Mouse (Mus musculus) heart, postnatal 0 days (tissue): Measurements from ENCODE around the gene Ccdc122. TPM values are rescaled to one million over a fixed set of nuclear protein-coding genes. Genes with fewer than 3 reads are reported as not detected.
A peak's percentile ranks its signal among the peaks of the same experiment; 100 is the strongest.

ENCODE experiments used
- ATAC-seq: fragments of 200-750 bp; cut with Nextera tagmentation; 2 replicates; pipeline ENCODE4 v1.8.0; 2017; ENCODE audit warnings: low read depth, moderate number of reproducible peaks, moderate library complexity; ENCODE audit not compliant: insufficient read depth
- DNase-seq: peaks from one replicate; pipeline ENCODE4 v3.0.0-alpha.2; 2016; ENCODE audit warnings: low spot score
- H3K27ac ChIP-seq: fragments of 300-500 bp; sonication (generic); 2 replicates; pipeline ENCODE4 v1.5.1; 2014; ENCODE audit warnings: low read depth, mild to moderate bottlenecking
- H3K27me3 ChIP-seq: fragments of 300-500 bp; sonication (generic); 2 replicates; pipeline ENCODE4 v1.6.1; 2014; ENCODE audit warnings: low read length, mixed read lengths; ENCODE audit not compliant: control insufficient read depth, insufficient read depth
- H3K36me3 ChIP-seq: fragments of 300-500 bp; sonication (generic); replicated peaks from 2 replicates; pipeline ENCODE4 v1.6.1; 2014; ENCODE audit warnings: low read length, mixed read lengths; ENCODE audit not compliant: control insufficient read depth, insufficient read depth
- H3K4me1 ChIP-seq: fragments of 300-500 bp; sonication (generic); 2 replicates; pipeline ENCODE4 v1.6.1; 2014; ENCODE audit warnings: antibody characterized with exemption; ENCODE audit not compliant: control insufficient read depth, insufficient read depth
- H3K4me2 ChIP-seq: fragments of 300-500 bp; sonication (generic); 2 replicates; pipeline ENCODE4 v1.6.1; 2014; ENCODE audit warnings: low read depth, mild to moderate bottlenecking, low read length, moderate library complexity
- H3K4me3 ChIP-seq: fragments of 300-500 bp; sonication (generic); 2 replicates; pipeline ENCODE4 v1.5.1; 2014; ENCODE audit warnings: low read depth, low read length
- H3K9ac ChIP-seq: fragments of 300-500 bp; sonication (generic); replicated peaks from 2 replicates; pipeline ENCODE4 v1.6.1; 2014; ENCODE audit warnings: low read depth, low read length, mixed read lengths
- H3K9me3 ChIP-seq: fragments of 300-500 bp; sonication (generic); replicated peaks from 2 replicates; pipeline ENCODE4 v1.6.1; 2016; ENCODE audit warnings: low read length; ENCODE audit not compliant: control insufficient read depth
- CTCF ChIP-seq: IDR thresholded peaks from 2 replicates; pipeline ENCODE4 v1.5.1; 2016; ENCODE audit warnings: antibody characterized with exemption, control low read depth, low read depth
- EP300 ChIP-seq: IDR thresholded peaks from 2 replicates; pipeline ENCODE4 v1.6.1; 2016; ENCODE audit warnings: antibody characterized with exemption, low read depth
- WGBS: fragments of 180-500 bp; shearing (Covaris S2); extraction: QIAGEN DNeasy Blood & Tissue Kit; methylation state at CpG from one replicate; pipeline ENCODE4 v1.1.7; 2014; 5-methylcytosine and 5-hydroxymethylcytosine counted together
- polyA plus RNA-seq: library from polyadenylated mRNA; unstranded; fragments of >200 nt; fragmentation: Nextera tagmentation; extraction: Ambion mirVana; gene quantifications from 2 replicates; pipeline ENCODE4 v1.2.1, GENCODE M21; 2015
- total RNA-seq: library from RNA; depleted of rRNA; stranded (reverse); fragments of >200 nt; gene quantifications from 2 replicates; pipeline ENCODE4 v1.2.3, GENCODE M21; 2014; ENCODE audit warnings: low replicate concordance

Gene Ccdc122
- total and polyA plus RNA-seq, 2 experiments from 2014 or later, result 1.6 to 1.7 TPM

GRCm38 (mm10) chr14:77130612-77131011 lies 94.0 kb downstream of the Ccdc122 start:
- WGBS, result 79% methylated on average over 5 of the region's 5 CpGs
- Histone ChIP-seq H3K4me3 (no peak overlapping the region), H3K27ac (no peak overlapping the region), H3K4me2 (no peak overlapping the region), H3K9ac (no peak overlapping the region), H3K27me3 (no peaks in the 10 kb centered on the region), H3K36me3 (no peaks in the 10 kb centered on the region), H3K4me1 (peaks cover 5% of the 10 kb centered on the region), H3K9me3 (no peaks in the 10 kb centered on the region)
- TF ChIP-seq EP300 (no peak), CTCF (no peak)
- no peak for ATAC-seq
- DNase-seq, result no peak

GRCm38 (mm10) chr14:77136936-77137335 lies 100.4 kb downstream of the Ccdc122 start:
- H3K9me3 ChIP-seq, result no peaks in the 10 kb centered on the region

GRCm38 (mm10) chr14:77141324-77142282 lies 105.0 kb downstream of the Ccdc122 start:
- Histone ChIP-seq H3K9me3 (no peaks in the 10 kb centered on the region), H3K36me3 (no peaks in the 10 kb centered on the region), H3K4me1 (peaks cover 6% of the 10 kb centered on the region; the same call in 1 of the 2 replicates), H3K27ac (no peak overlapping the region), H3K9ac (no peak overlapping the region), H3K4me3 (no peak overlapping the region), H3K4me2 (peak overlapping the region; percentile 6; the same call in 1 of the 2 replicates), H3K27me3 (no peaks in the 10 kb centered on the region)
- ATAC-seq (no peak), DNase-seq (peak; percentile 90)
- 25% methylated on average over 16 of the region's 17 CpGs for WGBS
- TF ChIP-seq CTCF (peak; percentile 77), EP300 (no peak)

More at GRCm38 (mm10) chr14:77136936-77137335, 100.4 kb downstream of the Ccdc122 start:
- peaks cover 5% of the 10 kb centered on the region for H3K4me1 ChIP-seq
- DNase-seq (no peak), ATAC-seq (no peak)
- no peak overlapping the region for H3K27ac ChIP-seq
- no peak overlapping the region for H3K4me3 ChIP-seq
- no peak for TF ChIP-seq EP300
- TF ChIP-seq CTCF, result no peak
- H3K27me3 ChIP-seq, result no peaks in the 10 kb centered on the region
- H3K36me3 ChIP-seq, result no peaks in the 10 kb centered on the region
- 50% methylated on average over 6 of the region's 6 CpGs for WGBS
- H3K9ac ChIP-seq, result no peak overlapping the region
- no peak overlapping the region for H3K4me2 ChIP-seq

- WGBS, result 17% methylated on average over 4 of the region's 4 CpGs
- H3K27me3 ChIP-seq, result no peaks in the 10 kb centered on the region
- 0 out of 2 replicates have a peak overlapping the region, but pooled peaks have one; percentile 5 for H3K4me2 ChIP-seq
- TF ChIP-seq EP300 (no peak), CTCF (no peak)
- no peak for ATAC-seq
- H3K9me3 ChIP-seq, result no peaks in the 10 kb centered on the region
- no peak overlapping the region for H3K4me3 ChIP-seq
- H3K4me1 ChIP-seq, result peaks cover 6% of the 10 kb centered on the region; the same call in 1 of the 2 replicates
- H3K9ac ChIP-seq, result no peak overlapping the region
- DNase-seq, result no peak
- H3K27ac ChIP-seq, result no peak overlapping the region
- no peaks in the 10 kb centered on the region for H3K36me3 ChIP-seq
Observed at GRCm38 (mm10) chr14:77145103-77145502, 108.5 kb downstream of the Ccdc122 start.

GRCm38 (mm10) chr14:77147635-77148034 lies 111.1 kb downstream of the Ccdc122 start:
- TF ChIP-seq CTCF, result no peak
- TF ChIP-seq EP300, result no peak
- peaks cover 6% of the 10 kb centered on the region; the same call in 1 of the 2 replicates for H3K4me1 ChIP-seq
- no peak overlapping the region for H3K9ac ChIP-seq
- H3K27me3 ChIP-seq, result no peaks in the 10 kb centered on the region
- H3K4me3 ChIP-seq, result no peak overlapping the region
- no peak overlapping the region for H3K4me2 ChIP-seq
- H3K36me3 ChIP-seq, result no peaks in the 10 kb centered on the region
- ATAC-seq, result no peak
- H3K9me3 ChIP-seq, result no peaks in the 10 kb centered on the region
- WGBS, result 95% methylated on average over 1 of the region's 1 CpGs
- DNase-seq, result no peak
- no peak overlapping the region for H3K27ac ChIP-seq
